Comparison of ENCODE assay signal across 8 mouse cellular contexts in the genomic region with DNA sequence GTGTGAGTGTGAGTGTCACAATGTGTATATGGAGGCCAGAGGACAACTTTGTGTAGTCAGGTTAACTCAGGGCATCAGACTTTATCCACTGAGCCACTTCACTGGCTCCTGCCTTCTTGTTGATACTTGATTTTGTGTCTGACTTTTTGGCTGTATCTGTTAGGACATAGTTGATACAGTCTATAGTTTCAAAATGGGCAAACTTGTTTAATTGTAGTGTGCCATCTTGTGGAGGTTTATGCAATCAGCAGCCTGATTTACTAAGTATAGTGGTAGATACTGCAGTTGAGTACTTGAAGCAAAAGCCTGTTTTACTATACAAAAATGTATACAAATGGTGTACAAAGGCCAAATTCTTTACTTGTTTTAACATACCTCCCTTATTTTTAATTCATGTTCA. TPM values are rescaled to one million over a fixed set of nuclear protein-coding genes. Genes with fewer than 3 reads are reported as not detected.
DNase-seq lines count a peak whose midpoint lies in the region; ATAC-seq and TF ChIP-seq lines count a peak whose summit lies in the region.

No protein-coding gene starts in this region.

- intact Hi-C loops in left cerebral cortex, postnatal 10 days (cut with DNase I) = loop anchor here (5.0 to 10.0 kb wide), 2 partner anchors 261 to 379 kb away; no protein-coding TSS in a partner anchor

- H3K9me3 ChIP-seq in hindbrain, embryonic 11.5 days (ENCODE audit: control insufficient read depth, low read length) = no peaks in the 10 kb centered on the region
- H3K9me3 ChIP-seq in hindbrain, embryonic 16.5 days (ENCODE audit: control insufficient read depth, low read length) = no peaks in the 10 kb centered on the region

- TF ChIP-seq POLR2A in thymus, adult 2 months (IDR thresholded peaks at IDR 0.05; ENCODE audit: control insufficient read depth, extremely low read depth, insufficient read depth, low read length, poor library complexity) = no peak

- H3K27me3 ChIP-seq in hindbrain, embryonic 11.5 days (ENCODE audit: control insufficient read depth, insufficient read depth, low read length) = no peaks in the 10 kb centered on the region
- H3K27me3 ChIP-seq in hindbrain, embryonic 16.5 days (replicated peaks; ENCODE audit: control insufficient read depth, insufficient read depth, low read length) = no peaks in the 10 kb centered on the region
- H3K27me3 ChIP-seq in thymus, adult 2 months (ENCODE audit: control insufficient read depth, insufficient read depth, low read length) = no peaks in the 10 kb centered on the region

- no peak overlapping the region for H3K27ac ChIP-seq in hindbrain, embryonic 11.5 days (ENCODE audit: low read depth, low read length)
- no peak overlapping the region for H3K27ac ChIP-seq in hindbrain, embryonic 16.5 days (ENCODE audit: low read depth, low read length)
- no peak overlapping the region for H3K27ac ChIP-seq in thymus, adult 2 months (ENCODE audit: control insufficient read depth, insufficient read depth, low read length)

- ATAC-seq in hindbrain, embryonic 11.5 days (ENCODE audit: low FRiP score) = no peak
- no peak for ATAC-seq in hindbrain, embryonic 16.5 days
- ATAC-seq in erythroid progenitor cell, adult 5-6 weeks (replicated peaks; ENCODE audit: low FRiP score, poor library complexity, severe bottlenecking) = no peak

- no peak overlapping the region for H3K9ac ChIP-seq in hindbrain, embryonic 11.5 days (ENCODE audit: low read depth, low read length)
- H3K9ac ChIP-seq in hindbrain, embryonic 16.5 days (ENCODE audit: low read depth, low read length) = no peak overlapping the region

- no peak overlapping the region for H3K4me3 ChIP-seq in hindbrain, embryonic 11.5 days (ENCODE audit: low read depth, low read length)
- H3K4me3 ChIP-seq in hindbrain, embryonic 16.5 days (ENCODE audit: low read length) = no peak overlapping the region
- no peak overlapping the region for H3K4me3 ChIP-seq in thymus, adult 2 months (ENCODE audit: control insufficient read depth, insufficient read depth, low read length)

- 0 out of 2 replicates have a peak, but pooled peaks cover 2% of the 10 kb centered on the region for H3K36me3 ChIP-seq in hindbrain, embryonic 11.5 days (ENCODE audit: control insufficient read depth, insufficient read depth, low read length)
- peaks cover 4% of the 10 kb centered on the region; the same call in 1 of the 2 replicates for H3K36me3 ChIP-seq in hindbrain, embryonic 16.5 days (ENCODE audit: control insufficient read depth, insufficient read depth, low read length)
- H3K36me3 ChIP-seq in thymus, adult 2 months (ENCODE audit: control insufficient read depth, insufficient read depth, low read length) = peaks cover 23% of the 10 kb centered on the region

- peak; percentile 53 for DNase-seq in hindbrain, embryonic 11.5 days (ENCODE audit: low spot score)
- peak; percentile 22 for DNase-seq in thymus, adult 2 months
- DNase-seq in thymus, adult 18-20 months = no peak
- peak; percentile 30 for DNase-seq in c-Kit-positive CD71-negative TER-119-negative erythroid progenitor cells, embryonic 14.5 days (ENCODE audit: low read depth)
- peak; percentile 21 to 49 for DNase-seq in left cerebral cortex, postnatal 10 days (ENCODE audit: extremely low spot score in 1 of 2, low spot score in 2 of 2)
- peak; percentile 14 for DNase-seq in thymus, postnatal 4 days

- TF ChIP-seq CTCF in thymus, adult 2 months (IDR thresholded peaks at IDR 0.05; ENCODE audit: borderline replicate concordance, control insufficient read depth, extremely low read depth, insufficient read depth, low read length, poor library complexity) = no peak

- no peaks in the 10 kb centered on the region for H3K4me1 ChIP-seq in hindbrain, embryonic 11.5 days (replicated peaks; ENCODE audit: control insufficient read depth, insufficient read depth, low read length)
- H3K4me1 ChIP-seq in hindbrain, embryonic 16.5 days (ENCODE audit: control insufficient read depth, insufficient read depth, low read depth, low read length) = no peaks in the 10 kb centered on the region
- H3K4me1 ChIP-seq in thymus, adult 2 months (replicated peaks; ENCODE audit: control insufficient read depth, insufficient read depth, low read length) = no peaks in the 10 kb centered on the region

- no peak overlapping the region for H3K4me2 ChIP-seq in hindbrain, embryonic 11.5 days (replicated peaks; ENCODE audit: low read depth, low read length)
- H3K4me2 ChIP-seq in hindbrain, embryonic 16.5 days (ENCODE audit: low read length) = no peak overlapping the region

RNA-seq across cellular contexts. Expression of a gene that starts 55.2 kb away (rescaled TPM):
- polyA plus RNA-seq in hindbrain, embryonic 11.5 days (2014; fragmentation: Nextera tagmentation; extraction: Ambion mirVana) = 217 and 227 TPM in 2 replicates
- polyA plus RNA-seq in hindbrain, embryonic 16.5 days (2015; fragmentation: Nextera tagmentation; extraction: Ambion mirVana) = 119 and 123 TPM in 2 replicates
- polyA plus RNA-seq in thymus, adult 2 months (2012; rRNA removed) = 29.6 and 40.1 TPM in 2 replicates
- total RNA-seq in left cerebral cortex, postnatal 10 days (2021) = 100 to 1,000 TPM; 125 to 126 TPM
- total RNA-seq in erythroid progenitor cell, adult 5-6 weeks (2015; ENCODE audit: low replicate concordance) = 165 and 214 TPM in 2 replicates
- 218 and 225 TPM in 2 replicates for total RNA-seq in erythroid progenitor cell, adult 5-6 weeks (2017; ENCODE audit: low replicate concordance)

Comparison
In these comparisons a context has a peak if more than half of its experiments do, and no peak if none do; other contexts are left out.
1. DNase-seq: peak in hindbrain, embryonic 11.5 days (single experiment), thymus, adult 2 months (single experiment), c-Kit-positive CD71-negative TER-119-negative erythroid progenitor cells, embryonic 14.5 days (single experiment), left cerebral cortex, postnatal 10 days (2 of 2) and thymus, postnatal 4 days (single experiment); none in thymus, adult 18-20 months (0 of 2).